Mouse (Mus musculus): ENCODE data around the gene BC004004.

- no peak for TF ChIP-seq MAX (IDR thresholded peaks at IDR 0.05; ENCODE audit: low read depth)
- TF ChIP-seq SRF (IDR thresholded peaks at IDR 0.05; ENCODE audit: control insufficient read depth, insufficient read length, low read depth), result no peak
- no peak for TF ChIP-seq MYOD1 (IDR thresholded peaks at IDR 0.05; ENCODE audit: control insufficient read depth in 1 of 3, insufficient read length in 2 of 3, low read depth in 2 of 3)
- TF ChIP-seq MYOG (IDR thresholded peaks at IDR 0.05; ENCODE audit: control insufficient read depth in 1 of 3, insufficient read depth in 1 of 3, insufficient read length in 2 of 3, low read depth in 2 of 3), result no peak
- TF ChIP-seq E2F4 (IDR thresholded peaks at IDR 0.05; ENCODE audit: insufficient read depth), result no peak
- no peak for TF ChIP-seq USF1 (IDR thresholded peaks at IDR 0.05; ENCODE audit: low read depth)
- TF ChIP-seq POLR2A (IDR thresholded peaks at IDR 0.05; ENCODE audit: insufficient read length, low read depth), result no peak
- TF ChIP-seq TCF3 (IDR thresholded peaks at IDR 0.05; ENCODE audit: insufficient read length, low read depth), result no peak
Measured at GRCm38 (mm10) chr17:29295835-29296234, 27.2 kb downstream of the BC004004 start.
